Mouse (Mus musculus) thymus, adult 2 months (tissue): Measurements from ENCODE around the gene Klrb1.

ENCODE experiments used
- CTCF ChIP-seq: fragments of 200-500 bp; IDR thresholded peaks from 2 replicates; pipeline ENCODE4 v1.5.1; 2012; ENCODE audit warnings: mild to moderate bottlenecking, control low read depth, low read length, moderate library complexity, borderline replicate concordance; ENCODE audit not compliant: control insufficient read depth, poor library complexity, insufficient read depth; ENCODE audit errors: extremely low read depth
- POLR2A ChIP-seq: fragments of 200-500 bp; IDR thresholded peaks from 2 replicates; pipeline ENCODE4 v1.6.1; 2012; ENCODE audit warnings: mild to moderate bottlenecking, low read length, control low read depth, moderate library complexity; ENCODE audit not compliant: control insufficient read depth, poor library complexity, insufficient read depth; ENCODE audit errors: extremely low read depth

GRCm38 (mm10) chr6:128761144-128761540 lies 38.3 kb upstream of the Klrb1 start:
- TF ChIP-seq POLR2A: no peak
- TF ChIP-seq CTCF: no peak
